Comparison of ENCODE assay signal across 8 mouse cellular contexts in the genomic region with DNA sequence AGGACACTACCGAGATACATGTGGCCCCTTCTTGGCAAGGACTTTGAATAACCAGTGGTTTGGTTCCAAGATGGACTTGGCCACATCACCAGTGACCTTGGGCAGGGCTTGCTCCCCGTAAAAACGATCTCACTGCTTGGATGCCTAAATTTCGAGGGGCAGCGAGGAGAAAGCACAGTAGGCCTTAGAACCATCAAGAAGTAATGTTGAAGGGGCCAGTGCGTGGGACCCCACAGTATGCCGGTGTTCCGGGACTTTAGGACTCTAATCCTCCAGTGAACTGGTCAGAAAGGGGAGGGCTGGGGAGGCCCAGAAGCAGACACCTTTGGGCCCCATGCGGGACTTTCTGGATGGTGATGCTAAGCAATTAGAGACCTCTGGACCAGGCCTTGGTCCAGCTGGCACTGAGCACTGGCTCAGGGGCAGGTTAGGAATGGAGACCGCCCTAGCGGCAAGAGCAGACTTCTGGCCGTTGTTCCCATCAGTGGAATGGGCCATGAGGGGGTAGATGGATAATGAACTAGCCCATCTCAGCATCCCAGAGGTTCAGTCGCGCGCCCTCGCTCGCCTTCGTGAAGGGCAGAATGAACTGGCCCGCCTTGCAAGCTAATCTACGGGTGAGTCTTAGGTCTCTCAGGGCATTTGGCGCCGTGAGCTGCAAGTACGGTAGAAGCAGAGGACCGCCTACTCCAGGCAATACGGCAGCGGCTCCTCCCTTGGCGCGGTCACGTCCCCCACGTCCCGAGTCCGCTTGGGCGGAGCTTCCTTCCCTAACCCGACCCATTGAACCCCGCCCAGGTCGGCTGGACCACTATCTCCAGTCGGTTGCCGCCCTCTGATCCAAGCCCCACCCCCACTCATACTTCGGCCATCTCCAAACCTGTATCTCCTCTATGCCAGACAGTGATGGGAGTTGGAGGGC. TPM values are rescaled to one million over a fixed set of nuclear protein-coding genes. Genes with fewer than 3 reads are reported as not detected.
A peak's percentile ranks its signal among the peaks of the same experiment; 100 is the strongest.
DNase-seq lines count a peak whose midpoint lies in the region; ATAC-seq and TF ChIP-seq lines count a peak whose summit lies in the region.

No protein-coding gene starts in this region.

- peaks cover 15% of the 10 kb centered on the region for H3K36me3 ChIP-seq in ES-E14 (ENCODE audit: control insufficient read depth, insufficient read depth, low read length, poor library complexity, severe bottlenecking)
- H3K36me3 ChIP-seq in forebrain, postnatal 0 days (ENCODE audit: insufficient read depth) = no peaks in the 10 kb centered on the region
- H3K36me3 ChIP-seq in lung, embryonic 14.5 days (ENCODE audit: insufficient read depth) = peaks cover 13% of the 10 kb centered on the region; the same call in 1 of the 2 replicates

- in situ Hi-C loops in ES-E14 (cut with MboI; ENCODE audit: low sequenced_read_pairs in 2 of 2, unreplicated experiment in 2 of 2) = no loop called here

- peaks cover 18% of the 10 kb centered on the region for H3K27me3 ChIP-seq in forebrain, postnatal 0 days (ENCODE audit: insufficient read depth, low read length)
- H3K27me3 ChIP-seq in lung, embryonic 14.5 days (ENCODE audit: insufficient read depth, low read length) = no peaks in the 10 kb centered on the region

- peak overlapping the region; percentile 76 to 86 for H3K4me3 ChIP-seq in ES-E14 (ENCODE audit: insufficient read depth in 1 of 2, low read depth in 1 of 2, low read length in 2 of 2, poor library complexity in 1 of 2, severe bottlenecking in 1 of 2)
- peak overlapping the region; percentile 42 for H3K4me3 ChIP-seq in forebrain, postnatal 0 days (ENCODE audit: low read depth, low read length)
- H3K4me3 ChIP-seq in layer of hippocampus, adult 2 months = peak overlapping the region; percentile 49
- H3K4me3 ChIP-seq in lung, embryonic 14.5 days (ENCODE audit: low read depth, low read length) = peak overlapping the region; percentile 62

- DNase-seq in ES-E14 (ENCODE audit: low read depth, low spot score) = peak; percentile 97
- peak; percentile 85 to 93 for DNase-seq in cerebellum, adult 18-20 months
- peak; percentile 67 for DNase-seq in forebrain, postnatal 0 days
- peak; percentile 91 for DNase-seq in heart, postnatal 4 days
- DNase-seq in layer of hippocampus, adult 2 months (ENCODE audit: low spot score in 2 of 2) = peak; percentile 77 to 81
- DNase-seq in lung, embryonic 14.5 days = peak; percentile 97
- DNase-seq in testis, postnatal 14 days (ENCODE audit: low spot score) = peak; percentile 88

- H3K4me1 ChIP-seq in ES-E14 (ENCODE audit: control insufficient read depth in 2 of 2, insufficient read depth in 2 of 2, low read length in 2 of 2, poor library complexity in 1 of 2) = peaks cover 3 to 43% of the 10 kb centered on the region in 2 experiments; a peak in 3 of 4 replicates
- H3K4me1 ChIP-seq in forebrain, postnatal 0 days (ENCODE audit: insufficient read depth) = no peaks in the 10 kb centered on the region
- H3K4me1 ChIP-seq in lung, embryonic 14.5 days (ENCODE audit: insufficient read depth) = peaks cover 15% of the 10 kb centered on the region

- H3K9ac ChIP-seq in ES-E14 (ENCODE audit: insufficient read depth, low read depth, low read length, poor library complexity, severe bottlenecking) = peak overlapping the region; percentile 77
- peak overlapping the region; percentile 26; the same call in 1 of the 2 replicates for H3K9ac ChIP-seq in forebrain, postnatal 0 days
- H3K9ac ChIP-seq in lung, embryonic 14.5 days = peak overlapping the region; percentile 71

- no peak overlapping the region for H3K27ac ChIP-seq in ES-E14 (ENCODE audit: insufficient read depth, low read depth, low read length, poor library complexity, severe bottlenecking)
- H3K27ac ChIP-seq in forebrain, postnatal 0 days (ENCODE audit: low read depth, low read length) = no peak overlapping the region
- H3K27ac ChIP-seq in layer of hippocampus, adult 2 months = peak overlapping the region; percentile 61; the same call in 1 of the 2 replicates
- peak overlapping the region; percentile 77 for H3K27ac ChIP-seq in lung, embryonic 14.5 days (ENCODE audit: low read depth)

- 3% methylated on average over 39 of the region's 39 CpGs for WGBS in forebrain, postnatal 0 days
- WGBS in lung, embryonic 14.5 days = 3% methylated on average over 39 of the region's 39 CpGs

- peak overlapping the region; percentile 55 for H3K4me2 ChIP-seq in forebrain, postnatal 0 days (ENCODE audit: low read depth)
- peak overlapping the region; percentile 85 for H3K4me2 ChIP-seq in lung, embryonic 14.5 days

- TF ChIP-seq CTCF in forebrain, postnatal 0 days (IDR thresholded peaks at IDR 0.05; ENCODE audit: low read depth) = peak; percentile 16; the same call in 1 of the 2 replicates
- no peak for TF ChIP-seq CTCF in layer of hippocampus, adult 2 months (conservative IDR thresholded peaks at IDR 0.05)
- TF ChIP-seq CTCF in lung, embryonic 14.5 days (IDR thresholded peaks at IDR 0.05; ENCODE audit: low read depth) = peak; percentile 38

- no peaks in the 10 kb centered on the region for H3K9me3 ChIP-seq in ES-E14 (ENCODE audit: control insufficient read depth, insufficient read depth, low read depth, low read length)
- no peaks in the 10 kb centered on the region for H3K9me3 ChIP-seq in forebrain, postnatal 0 days (ENCODE audit: low read length)
- H3K9me3 ChIP-seq in lung, embryonic 14.5 days (ENCODE audit: low read depth, low read length) = no peaks in the 10 kb centered on the region

- ATAC-seq in forebrain, postnatal 0 days = peak; percentile 81
- ATAC-seq in lung, embryonic 14.5 days (ENCODE audit: insufficient read depth) = peak; percentile 84
- peak; percentile 68 for ATAC-seq in neutrophil, adult 5-6 weeks (ENCODE audit: extremely low read depth, insufficient number of reproducible peaks, low FRiP score, poor library complexity, severe bottlenecking)

TF ChIP-seq in ES-E14, 5 proteins besides CTCF, POLR2A, EP300 and RAD21:
- TF ChIP-seq ZNF384 (IDR thresholded peaks at IDR 0.05; ENCODE audit: low read depth, low read length) = no peak
- TF ChIP-seq HCFC1 (IDR thresholded peaks at IDR 0.05; ENCODE audit: borderline replicate concordance, insufficient read depth, low read length) = peak; percentile 46; the same call in 1 of the 2 replicates

RNA-seq across cellular contexts. Expression of gene Slc16a3, which starts 2.3 kb away (rescaled TPM):
- total RNA-seq in ES-E14 (2012; rRNA removed) = 261 and 568 TPM in 2 replicates
- 7.2 and 9.0 TPM in 2 replicates for total RNA-seq in forebrain, postnatal 0 days (2014; rRNA removed)
- polyA plus RNA-seq in forebrain, postnatal 0 days (2015; fragmentation: Nextera tagmentation; extraction: Ambion mirVana) = 2.6 and 3.6 TPM in 2 replicates
- total RNA-seq in heart, postnatal 4 days (2021) = 10 to 100 TPM; 13.3 to 22.8 TPM
- 1 to 10 TPM; 1.6 to 1.9 TPM for total RNA-seq in layer of hippocampus, adult 2 months (2021)
- 37.7 and 39.3 TPM in 2 replicates for polyA plus RNA-seq in lung, embryonic 14.5 days (2014; fragmentation: Nextera tagmentation; extraction: Ambion mirVana)
- 216 and 232 TPM in 2 replicates for total RNA-seq in neutrophil, adult 5-6 weeks (2017)

RNA-seq across cellular contexts. Expression of gene Ccdc57, which starts 17.9 kb away (rescaled TPM):
- 1.8 and 3.0 TPM in 2 replicates for total RNA-seq in ES-E14 (2012; rRNA removed)
- total RNA-seq in forebrain, postnatal 0 days (2014; rRNA removed) = 8.8 and 11.6 TPM in 2 replicates
- 4.9 and 6.9 TPM in 2 replicates for polyA plus RNA-seq in forebrain, postnatal 0 days (2015; fragmentation: Nextera tagmentation; extraction: Ambion mirVana)
- 1 to 10 TPM; 2.1 to 2.4 TPM for total RNA-seq in heart, postnatal 4 days (2021)
- total RNA-seq in layer of hippocampus, adult 2 months (2021) = 1 to 10 TPM; 8.4 to 8.7 TPM
- 6.3 and 7.2 TPM in 2 replicates for polyA plus RNA-seq in lung, embryonic 14.5 days (2014; fragmentation: Nextera tagmentation; extraction: Ambion mirVana)
- total RNA-seq in neutrophil, adult 5-6 weeks (2017) = 3.5 and 4.7 TPM in 2 replicates

RNA-seq across cellular contexts. Expression of gene Csnk1d, which starts 40.6 kb away (rescaled TPM):
- 50.8 and 60.7 TPM in 2 replicates for total RNA-seq in ES-E14 (2012; rRNA removed)
- 77.9 and 107 TPM in 2 replicates for total RNA-seq in forebrain, postnatal 0 days (2014; rRNA removed)
- 84.8 and 108 TPM in 2 replicates for polyA plus RNA-seq in forebrain, postnatal 0 days (2015; fragmentation: Nextera tagmentation; extraction: Ambion mirVana)
- total RNA-seq in heart, postnatal 4 days (2021) = 10 to 100 TPM; 84.4 to 91.9 TPM
- total RNA-seq in layer of hippocampus, adult 2 months (2021) = 100 to 1,000 TPM; 133 to 136 TPM
- polyA plus RNA-seq in lung, embryonic 14.5 days (2014; fragmentation: Nextera tagmentation; extraction: Ambion mirVana) = 82.5 and 89.8 TPM in 2 replicates
- total RNA-seq in neutrophil, adult 5-6 weeks (2017) = 89.3 and 108 TPM in 2 replicates

Comparison
In these comparisons a context has a peak if more than half of its experiments do, and no peak if none do; other contexts are left out.
1. H3K27ac ChIP-seq: peak in layer of hippocampus, adult 2 months (single experiment) and lung, embryonic 14.5 days (single experiment); none in ES-E14 (single experiment) and forebrain, postnatal 0 days (single experiment).
2. H3K9ac ChIP-seq: peak in every context shown above with its lines; median percentile 77 in ES-E14; 71 in lung, embryonic 14.5 days; 26 in forebrain, postnatal 0 days.
3. Peak in every context shown above with its lines, with median percentiles within 50 percentile points of each other: DNase-seq, H3K4me3 ChIP-seq and ATAC-seq.